Mouse (Mus musculus) embryonic facial prominence, embryonic 15.5 days (tissue): ENCODE results near the gene Myo5a. TPM values are rescaled to one million over a fixed set of nuclear protein-coding genes. Genes with fewer than 3 reads are reported as not detected.
"Not testable (repeated sequence)": the region's sequence is repeated elsewhere in the genome, so short reads cannot be mapped to it uniquely, and the experiment has no call there.

Experiments used
- ATAC-seq: fragments of 200-750 bp; cut with Nextera tagmentation; 2 replicates; pipeline ENCODE4 v1.8.0; 2017; ENCODE audit warnings: low read depth, moderate TSS enrichment; ENCODE audit not compliant: insufficient number of reproducible peaks, low FRiP score, low TSS enrichment
- H3K27ac ChIP-seq: fragments of 300-500 bp; sonication (generic); replicated peaks from 2 replicates; pipeline ENCODE4 v1.5.1; 2015; ENCODE audit warnings: mild to moderate bottlenecking, inconsistent platforms
- H3K27me3 ChIP-seq: fragments of 300-500 bp; sonication (generic); 2 replicates; pipeline ENCODE4 v1.6.1; 2015; ENCODE audit warnings: inconsistent platforms
- H3K36me3 ChIP-seq: fragments of 300-500 bp; sonication (generic); 2 replicates; pipeline ENCODE4 v1.6.1; 2015; ENCODE audit warnings: mild to moderate bottlenecking, inconsistent platforms
- H3K4me1 ChIP-seq: fragments of 300-500 bp; sonication (generic); 2 replicates; pipeline ENCODE4 v1.6.1; 2015; ENCODE audit warnings: inconsistent platforms
- H3K4me2 ChIP-seq: fragments of 300-500 bp; sonication (generic); replicated peaks from 2 replicates; pipeline ENCODE4 v1.6.1; 2015; ENCODE audit warnings: mild to moderate bottlenecking, inconsistent platforms
- H3K4me3 ChIP-seq: fragments of 300-500 bp; sonication (generic); replicated peaks from 2 replicates; pipeline ENCODE4 v1.5.1; 2015; ENCODE audit warnings: mild to moderate bottlenecking, inconsistent platforms
- H3K9ac ChIP-seq: fragments of 300-500 bp; sonication (generic); 2 replicates; pipeline ENCODE4 v1.6.1; 2015; ENCODE audit warnings: inconsistent platforms
- H3K9me3 ChIP-seq: fragments of 300-500 bp; sonication (generic); replicated peaks from 2 replicates; pipeline ENCODE4 v1.6.1; 2016; ENCODE audit warnings: inconsistent platforms
- WGBS: fragments of 180-500 bp; shearing (Covaris S2); methylation state at CpG from one replicate; pipeline ENCODE4 v1.1.7; 2015; 5-methylcytosine and 5-hydroxymethylcytosine counted together
- polyA plus RNA-seq: library from polyadenylated mRNA; unstranded; fragments of >200 nt; fragmentation: Nextera tagmentation; extraction: Ambion mirVana; gene quantifications from 2 replicates; pipeline ENCODE4 v1.2.1, GENCODE M21; 2015

Myo5a gene
- polyA plus RNA-seq, 1 experiment from 2014 or later: 19.6 TPM

DNA sequence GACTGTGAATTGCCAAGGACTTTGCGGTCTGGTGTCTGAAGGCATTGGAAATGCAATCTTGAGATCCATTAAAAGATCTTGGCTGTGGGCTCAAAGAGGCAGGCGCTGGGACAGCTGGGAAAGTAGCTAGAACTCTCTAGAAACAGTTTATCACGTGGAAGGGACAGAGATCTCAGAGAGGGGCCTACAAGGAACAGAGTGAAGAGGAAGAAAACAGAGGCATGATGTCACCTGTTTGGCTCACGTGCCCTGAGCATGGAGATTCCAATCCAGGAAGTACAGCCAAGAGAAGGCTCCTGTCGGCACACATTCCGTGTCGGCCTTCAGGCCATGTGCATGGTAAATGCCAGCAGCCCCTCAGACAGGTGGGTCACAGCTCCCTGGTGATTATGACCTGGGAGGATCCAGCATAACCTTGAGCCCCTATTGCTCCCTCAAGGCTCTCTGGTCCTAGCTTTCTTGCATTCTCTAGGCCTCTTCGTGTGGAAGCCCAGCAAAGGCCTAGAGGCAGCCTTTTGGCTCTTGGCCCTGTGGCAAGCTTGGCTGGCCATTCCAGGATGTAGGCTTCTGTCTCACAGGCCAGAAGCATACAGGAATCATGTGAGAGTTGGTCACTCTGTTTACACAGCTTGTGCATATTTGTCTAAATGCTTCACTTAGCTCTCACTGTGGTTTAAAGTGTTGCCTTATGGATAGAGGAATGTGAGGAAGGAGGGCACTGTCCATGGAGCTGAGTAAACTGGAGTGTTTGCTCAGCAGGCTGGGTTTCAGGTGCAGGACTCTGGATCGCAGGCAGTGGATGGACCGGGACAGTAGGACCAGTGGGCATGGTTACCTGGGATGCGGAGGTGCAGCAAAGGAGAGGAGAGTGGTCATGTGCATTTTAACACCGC lies 165.8 kb downstream of the Myo5a start:
- Histone ChIP-seq H3K4me3 (no peak overlapping the region), H3K27me3 (peaks cover 18% of the 10 kb centered on the region), H3K27ac (no peak overlapping the region), H3K9ac (no peak overlapping the region), H3K9me3 (no peaks in the 10 kb centered on the region), H3K4me2 (no peak overlapping the region), H3K4me1 (peaks cover 19% of the 10 kb centered on the region), H3K36me3 (no peaks in the 10 kb centered on the region)
- WGBS: 78% methylated on average over 12 of the region's 12 CpGs
- ATAC-seq: no peak

DNA sequence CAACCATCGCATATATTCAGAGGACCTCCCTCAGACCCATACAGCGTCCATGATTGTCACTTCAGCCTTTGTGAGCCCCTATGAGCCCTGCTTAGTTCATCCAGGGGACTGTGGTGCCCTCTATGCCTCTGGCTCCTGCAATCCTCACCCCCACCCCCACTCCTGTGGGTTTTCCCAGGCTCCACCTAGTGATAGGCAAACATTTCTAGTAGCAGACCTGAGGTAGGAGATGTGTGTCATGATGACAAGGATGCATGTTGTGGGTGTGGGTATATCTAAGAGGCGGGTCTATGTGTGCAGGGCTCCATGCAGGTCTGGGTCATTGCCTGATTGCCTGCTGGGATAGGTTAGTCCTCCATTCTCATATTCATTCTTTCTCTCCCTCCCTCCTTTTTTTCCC lies 167.4 kb downstream of the Myo5a start:
- WGBS: 85% methylated on average over 3 of the region's 3 CpGs
- H3K9me3 ChIP-seq: no peaks in the 10 kb centered on the region
- H3K27ac ChIP-seq: no peak overlapping the region
- no peak overlapping the region for H3K9ac ChIP-seq
- no peak overlapping the region for H3K4me3 ChIP-seq
- 0 out of 2 replicates have a peak, but pooled peaks cover 11% of the 10 kb centered on the region for H3K4me1 ChIP-seq
- no peaks in the 10 kb centered on the region for H3K36me3 ChIP-seq
- no peak overlapping the region for H3K4me2 ChIP-seq
- no peak for ATAC-seq
- peaks cover 5% of the 10 kb centered on the region; the same call in 1 of the 2 replicates for H3K27me3 ChIP-seq

DNA sequence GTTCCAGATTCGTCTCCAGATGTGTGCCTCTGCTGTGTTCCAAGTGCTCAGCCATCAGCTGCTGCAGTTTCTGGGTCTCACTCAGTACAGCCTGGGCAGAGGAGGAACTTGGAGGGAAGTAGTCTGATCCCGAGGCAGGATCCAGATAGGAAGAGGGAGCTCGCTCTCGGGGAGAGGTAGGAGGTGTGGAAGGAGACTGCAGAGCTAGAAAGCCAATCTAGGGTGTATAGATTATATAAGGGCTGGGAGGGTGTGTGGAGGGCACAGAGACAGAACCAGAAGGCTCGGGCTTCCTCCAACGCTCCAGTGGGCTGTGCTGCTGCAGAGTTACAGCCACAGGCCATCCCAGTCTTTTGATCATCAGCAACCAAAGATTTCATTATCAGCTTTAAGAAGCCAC lies 172.2 kb downstream of the Myo5a start:
- Histone ChIP-seq H3K27ac (no peak overlapping the region), H3K9me3 (no peaks in the 10 kb centered on the region)

GRCm38 (mm10) chr9:75243730-75244406 lies 173.1 kb downstream of the Myo5a start:
- ATAC-seq: peak; percentile 44; the same call in 1 of the 2 replicates
- Histone ChIP-seq H3K9me3 (no peaks in the 10 kb centered on the region), H3K4me2 (no peak overlapping the region), H3K9ac (no peak overlapping the region), H3K27me3 (no peaks in the 10 kb centered on the region), H3K4me1 (peaks cover 6% of the 10 kb centered on the region), H3K4me3 (no peak overlapping the region), H3K36me3 (no peaks in the 10 kb centered on the region), H3K27ac (no peak overlapping the region)
- 12% methylated on average over 5 of the region's 5 CpGs for WGBS

More for the DNA sequence above, 172.2 kb downstream of the Myo5a start:
- 70% methylated on average over 6 of the region's 6 CpGs for WGBS
- ATAC-seq: no peak
- Histone ChIP-seq H3K36me3 (no peaks in the 10 kb centered on the region), H3K27me3 (no peaks in the 10 kb centered on the region), H3K9ac (no peak overlapping the region), H3K4me1 (peaks cover 6% of the 10 kb centered on the region), H3K4me3 (no peak overlapping the region), H3K4me2 (no peak overlapping the region)

- H3K4me2 ChIP-seq: no peak overlapping the region
- no peak overlapping the region for H3K9ac ChIP-seq
- no peak overlapping the region for H3K27ac ChIP-seq
- WGBS: 70% methylated on average over 4 of the region's 4 CpGs
- peaks cover 6% of the 10 kb centered on the region for H3K4me1 ChIP-seq
- no peak for ATAC-seq
- no peaks in the 10 kb centered on the region for H3K9me3 ChIP-seq
- H3K27me3 ChIP-seq: no peaks in the 10 kb centered on the region
- H3K36me3 ChIP-seq: no peaks in the 10 kb centered on the region
- no peak overlapping the region for H3K4me3 ChIP-seq
Observed at GRCm38 (mm10) chr9:75244527-75244926, 173.7 kb downstream of the Myo5a start.

DNA sequence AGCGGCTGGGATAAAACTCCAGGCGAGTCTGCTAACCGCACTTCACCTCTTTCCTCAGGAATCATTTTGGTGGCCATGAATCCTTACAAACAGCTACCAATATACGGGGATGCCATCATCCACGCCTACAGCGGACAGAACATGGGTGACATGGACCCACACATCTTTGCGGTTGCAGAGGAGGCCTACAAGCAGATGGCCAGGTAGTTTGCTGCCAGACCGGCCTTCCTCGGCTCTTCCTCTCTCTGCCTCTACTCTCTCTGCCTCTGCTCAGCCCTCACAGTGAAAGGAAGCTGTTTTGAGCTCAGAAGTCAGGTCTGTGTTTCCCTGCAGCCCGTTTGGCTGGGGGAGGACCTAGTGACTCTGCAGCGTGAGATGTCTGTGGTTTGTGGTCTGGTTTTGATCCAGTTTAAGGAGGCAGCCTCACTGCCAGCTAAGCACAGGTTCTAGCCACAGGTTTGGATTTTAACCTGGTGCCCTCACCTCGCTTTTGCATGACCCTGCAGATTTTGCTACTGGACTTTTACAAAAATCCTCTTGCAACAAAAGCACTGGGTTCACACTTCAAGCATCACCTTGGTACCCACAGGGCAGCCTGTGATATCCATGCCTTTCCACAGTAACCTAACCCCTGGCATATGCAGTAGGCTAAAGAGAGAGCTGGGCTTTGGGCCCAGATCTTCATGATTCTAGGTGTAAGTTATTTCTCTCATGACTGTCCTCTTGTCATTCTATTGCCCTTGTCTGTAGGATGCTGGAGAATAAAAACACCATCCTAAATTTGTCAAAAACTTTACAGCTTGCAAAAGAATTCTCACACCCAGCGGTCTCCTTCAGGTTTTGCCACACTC lies 175.5 kb downstream of the Myo5a start:
- H3K36me3 ChIP-seq: no peaks in the 10 kb centered on the region
- H3K4me2 ChIP-seq: no peak overlapping the region
- H3K9ac ChIP-seq: no peak overlapping the region
- WGBS: 81% methylated on average over 13 of the region's 13 CpGs
- no peaks in the 10 kb centered on the region for H3K9me3 ChIP-seq
- H3K4me1 ChIP-seq: peaks cover 6% of the 10 kb centered on the region
- H3K4me3 ChIP-seq: no peak overlapping the region
- no peaks in the 10 kb centered on the region for H3K27me3 ChIP-seq
- ATAC-seq: no peak
- no peak overlapping the region for H3K27ac ChIP-seq

- Histone ChIP-seq H3K27me3 (no peaks in the 10 kb centered on the region), H3K4me2 (no peak overlapping the region), H3K9ac (no peak overlapping the region), H3K27ac (no peak overlapping the region), H3K36me3 (no peaks in the 10 kb centered on the region), H3K4me3 (no peak overlapping the region), H3K4me1 (peaks cover 6% of the 10 kb centered on the region), H3K9me3 (no peaks in the 10 kb centered on the region)
- ATAC-seq: no peak
- 86% methylated on average over 6 of the region's 6 CpGs for WGBS
Observed at GRCm38 (mm10) chr9:75247870-75248269, 177.1 kb downstream of the Myo5a start.

DNA sequence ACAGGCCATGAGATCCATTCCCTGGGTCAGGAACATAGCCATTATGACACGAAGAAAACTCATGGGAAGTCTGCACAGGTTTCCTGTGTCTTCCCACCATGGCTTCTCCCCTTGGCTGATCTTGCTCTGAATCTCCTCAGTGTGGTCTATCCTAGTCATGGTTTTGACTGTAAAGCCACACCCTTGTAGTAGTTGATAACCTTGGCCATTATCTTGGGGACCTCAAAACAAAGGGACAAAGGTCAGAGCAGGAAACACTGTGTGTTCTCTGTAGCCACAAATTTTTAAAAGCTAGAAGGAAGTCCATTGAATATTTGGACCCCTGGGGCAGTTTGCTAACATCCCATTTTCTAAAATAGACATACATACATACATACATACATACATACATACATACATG lies 177.5 kb downstream of the Myo5a start:
- Histone ChIP-seq H3K9me3 (no peaks in the 10 kb centered on the region), H3K27me3 (no peaks in the 10 kb centered on the region), H3K9ac (no peak overlapping the region), H3K36me3 (no peaks in the 10 kb centered on the region), H3K4me2 (no peak overlapping the region), H3K4me1 (peaks cover 5% of the 10 kb centered on the region), H3K4me3 (no peak overlapping the region), H3K27ac (no peak overlapping the region)
- WGBS: 76% methylated on average over 1 of the region's 1 CpGs
- no peak for ATAC-seq

GRCm38 (mm10) chr9:75248874-75249273 lies 178.1 kb downstream of the Myo5a start:
- no peak overlapping the region for H3K9ac ChIP-seq
- H3K9me3 ChIP-seq: no peaks in the 10 kb centered on the region
- no peak for ATAC-seq

DNA sequence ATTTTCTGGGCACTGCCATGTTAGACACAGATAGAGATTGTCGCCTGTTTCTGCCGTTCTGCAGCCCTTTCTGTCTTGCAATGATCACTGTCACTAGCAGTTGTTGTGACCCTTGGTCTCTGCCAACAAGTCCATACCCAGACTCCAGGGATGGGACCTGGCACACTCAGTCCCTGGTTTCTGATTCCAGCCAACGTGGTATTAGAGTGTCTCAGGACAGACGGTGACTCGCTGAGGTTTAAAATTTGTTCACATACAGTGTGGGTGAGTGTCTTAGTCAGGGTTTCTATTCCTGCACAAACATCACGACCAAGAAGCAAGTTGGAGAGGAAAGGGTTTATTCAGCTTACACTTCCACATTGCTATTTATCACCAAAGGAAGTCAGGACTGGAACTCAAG lies 182.3 kb downstream of the Myo5a start:
- WGBS: 63% methylated on average over 6 of the region's 6 CpGs

More at GRCm38 (mm10) chr9:75248874-75249273, 178.1 kb downstream of the Myo5a start:
- no peaks in the 10 kb centered on the region for H3K27me3 ChIP-seq
- H3K4me2 ChIP-seq: no peak overlapping the region
- no peak overlapping the region for H3K4me3 ChIP-seq
- H3K4me1 ChIP-seq: no peaks in the 10 kb centered on the region
- no peaks in the 10 kb centered on the region for H3K36me3 ChIP-seq
- H3K27ac ChIP-seq: no peak overlapping the region

GRCm38 (mm10) chr9:75253766-75254165 lies 183.0 kb downstream of the Myo5a start:
- H3K4me3 ChIP-seq: no peak overlapping the region
- no peaks in the 10 kb centered on the region for H3K9me3 ChIP-seq
- H3K9ac ChIP-seq: no peak overlapping the region

More for the DNA sequence above, 182.3 kb downstream of the Myo5a start:
- H3K9me3 ChIP-seq, H3K27me3 ChIP-seq, H3K9ac ChIP-seq, H3K27ac ChIP-seq, H3K4me2 ChIP-seq, ATAC-seq, H3K4me1 ChIP-seq, H3K36me3 ChIP-seq, H3K4me3 ChIP-seq: not testable (repeated sequence)

More at GRCm38 (mm10) chr9:75253766-75254165, 183.0 kb downstream of the Myo5a start:
- peaks cover 9% of the 10 kb centered on the region; the same call in 1 of the 2 replicates for H3K4me1 ChIP-seq
- H3K27me3 ChIP-seq: no peaks in the 10 kb centered on the region
- ATAC-seq: no peak
- 50% methylated on average over 3 of the region's 3 CpGs for WGBS
- H3K36me3 ChIP-seq: no peaks in the 10 kb centered on the region
- no peak overlapping the region for H3K27ac ChIP-seq
- H3K4me2 ChIP-seq: no peak overlapping the region
